Mouse (Mus musculus): ENCODE data around the gene Col20a1. TPM values are rescaled to one million over a fixed set of nuclear protein-coding genes. Genes with fewer than 3 reads are reported as not detected.

The Col20a1 gene
- 0.60 and 0.92 TPM in 2 replicates for total RNA-seq (2014; rRNA removed)
- 0.67 and 1.1 TPM in 2 replicates for polyA plus RNA-seq (2012; rRNA removed)

DNA sequence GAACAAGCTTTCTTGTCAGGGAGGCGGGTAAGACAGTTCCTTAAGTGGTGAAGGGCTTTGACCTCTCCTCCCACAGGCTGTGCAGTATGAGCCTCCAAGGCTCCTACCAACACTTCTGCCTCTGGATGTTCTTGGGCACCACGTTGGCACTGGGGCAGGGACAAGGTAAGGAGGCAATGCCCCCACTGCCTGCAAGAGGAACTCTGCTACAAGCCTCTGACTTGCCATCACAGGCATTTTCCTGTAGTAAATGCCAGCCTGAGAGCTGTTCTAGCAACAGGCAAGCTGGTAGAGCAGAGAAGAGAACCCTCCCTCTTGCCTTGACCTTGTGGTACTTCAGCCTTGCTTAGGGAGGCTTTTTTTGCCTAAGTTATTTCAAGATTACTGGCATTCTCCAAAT is at the start of gene Col20a1:
Gene Col20a1, plus strand, starts transcription at position 87 of the 400 bp plus-strand sequence.
- H3K79me2 ChIP-seq (ENCODE audit: control insufficient read depth, insufficient read depth, low read length): no peaks in the 10 kb centered on the region
- DNase-seq (ENCODE audit: extremely low read depth, low read depth, low spot score): no peak
- H3K4me1 ChIP-seq (ENCODE audit: control insufficient read depth, insufficient read depth, low read length): no peaks in the 10 kb centered on the region
- H3K27ac ChIP-seq (replicated peaks; ENCODE audit: insufficient read depth, low read depth, low read length): no peak within 1 kb of the TSS
- 0 out of 2 replicates have a peak, but pooled peaks cover 1% of the 10 kb centered on the region for H3K36me3 ChIP-seq (ENCODE audit: control insufficient read depth, insufficient read depth, low read length)
- H3K4me3 ChIP-seq (ENCODE audit: insufficient read depth, low read depth, low read length): no peak within 1 kb of the TSS
- H3K27me3 ChIP-seq (ENCODE audit: control insufficient read depth, insufficient read depth, low read length): no peaks in the 10 kb centered on the region
- WGBS: 57% methylated on average over 2 of the region's 2 CpGs
- TF ChIP-seq POLR2A (IDR thresholded peaks at IDR 0.05; ENCODE audit: extremely low read depth, insufficient read depth, low read length) (no peak), CTCF (IDR thresholded peaks at IDR 0.05; ENCODE audit: low read depth, low read length) (no peak)
- no peak within 1 kb of the TSS for H3K9ac ChIP-seq (ENCODE audit: low read depth, low read length)

DNA sequence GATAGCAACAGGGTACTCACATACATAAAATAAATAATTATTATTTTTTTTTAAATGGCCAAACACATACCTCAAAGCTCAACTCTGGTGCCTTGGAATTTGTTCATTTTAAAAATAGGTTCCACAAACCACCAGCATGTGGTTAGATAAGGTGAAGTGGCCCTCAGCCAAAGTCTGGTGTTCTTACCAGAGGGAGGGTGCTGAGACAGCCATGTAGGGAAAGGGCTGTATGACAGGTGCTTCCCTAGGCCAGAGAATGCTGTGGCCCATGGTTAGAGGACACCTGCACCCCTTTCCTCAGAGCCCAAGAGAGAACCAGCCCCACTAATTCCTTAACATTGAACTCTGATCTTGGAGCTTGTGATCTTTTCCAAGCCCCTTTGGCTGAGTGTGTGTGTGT is 46.1 kb upstream of the Col20a1 start:
- no peak overlapping the region for H3K9ac ChIP-seq (ENCODE audit: low read depth, low read length)
- no peaks in the 10 kb centered on the region for H3K27me3 ChIP-seq (ENCODE audit: control insufficient read depth, insufficient read depth, low read length)
- H3K27ac ChIP-seq (replicated peaks; ENCODE audit: insufficient read depth, low read depth, low read length): no peak overlapping the region
- H3K4me1 ChIP-seq (ENCODE audit: control insufficient read depth, insufficient read depth, low read length): no peaks in the 10 kb centered on the region
- no peak overlapping the region for H3K4me3 ChIP-seq (ENCODE audit: insufficient read depth, low read depth, low read length)
- DNase-seq (ENCODE audit: extremely low read depth, low read depth, low spot score): no peak
- TF ChIP-seq POLR2A (IDR thresholded peaks at IDR 0.05; ENCODE audit: extremely low read depth, insufficient read depth, low read length): no peak
- no peak for TF ChIP-seq CTCF (IDR thresholded peaks at IDR 0.05; ENCODE audit: low read depth, low read length)
- H3K79me2 ChIP-seq (ENCODE audit: control insufficient read depth, insufficient read depth, low read length): no peaks in the 10 kb centered on the region
- no peaks in the 10 kb centered on the region for H3K36me3 ChIP-seq (ENCODE audit: control insufficient read depth, insufficient read depth, low read length)

DNA sequence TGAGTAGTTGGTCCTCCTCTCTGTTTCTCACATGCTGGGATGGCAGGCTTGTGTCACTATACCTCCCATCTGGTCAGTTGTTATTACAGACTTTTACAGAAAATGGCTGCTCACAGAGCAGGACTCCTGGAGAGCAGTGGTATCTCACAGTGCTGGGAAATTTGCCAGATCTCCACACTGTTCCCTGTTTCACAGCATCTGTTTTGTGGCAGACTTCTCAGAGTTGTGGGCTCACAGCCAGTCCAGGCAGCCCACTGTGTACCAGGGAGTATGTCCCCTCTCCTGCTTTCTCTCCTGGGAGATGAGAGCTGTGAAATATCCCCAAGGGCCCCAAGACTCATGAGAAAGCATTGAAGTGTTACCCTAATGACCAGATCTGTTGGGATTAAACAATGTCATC is 44.5 kb upstream of the Col20a1 start:
- TF ChIP-seq CTCF (IDR thresholded peaks at IDR 0.05; ENCODE audit: low read depth, low read length) (no peak), POLR2A (IDR thresholded peaks at IDR 0.05; ENCODE audit: extremely low read depth, insufficient read depth, low read length) (no peak)
- H3K27ac ChIP-seq (replicated peaks; ENCODE audit: insufficient read depth, low read depth, low read length): no peak overlapping the region
- H3K4me3 ChIP-seq (ENCODE audit: insufficient read depth, low read depth, low read length): no peak overlapping the region
- no peaks in the 10 kb centered on the region for H3K4me1 ChIP-seq (ENCODE audit: control insufficient read depth, insufficient read depth, low read length)
- no peaks in the 10 kb centered on the region for H3K27me3 ChIP-seq (ENCODE audit: control insufficient read depth, insufficient read depth, low read length)
- no peaks in the 10 kb centered on the region for H3K79me2 ChIP-seq (ENCODE audit: control insufficient read depth, insufficient read depth, low read length)
- no peaks in the 10 kb centered on the region for H3K36me3 ChIP-seq (ENCODE audit: control insufficient read depth, insufficient read depth, low read length)
- H3K9ac ChIP-seq (ENCODE audit: low read depth, low read length): no peak overlapping the region
- no peak for DNase-seq (ENCODE audit: extremely low read depth, low read depth, low spot score)

DNA sequence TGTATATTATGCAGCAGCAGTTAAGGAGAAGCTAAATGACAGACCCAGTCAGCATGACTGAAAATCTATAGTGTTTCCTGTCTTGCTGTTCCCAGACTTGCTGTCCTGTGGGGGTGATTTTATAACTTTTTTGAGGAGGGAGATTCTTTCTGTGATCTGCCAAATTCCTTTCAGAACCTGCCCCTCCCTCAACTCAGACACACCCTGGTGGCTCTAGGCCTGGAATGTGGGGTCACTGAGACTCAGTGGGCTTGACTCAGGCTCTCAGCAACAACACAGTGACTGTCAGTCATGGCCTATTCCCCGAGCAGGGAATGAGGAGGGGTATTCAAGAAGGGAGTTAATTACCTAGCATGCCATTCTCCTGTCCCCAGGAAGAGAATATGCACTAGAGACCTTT is 36.4 kb upstream of the Col20a1 start:
- no peak overlapping the region for H3K4me3 ChIP-seq (ENCODE audit: insufficient read depth, low read depth, low read length)
- H3K4me1 ChIP-seq (ENCODE audit: control insufficient read depth, insufficient read depth, low read length): no peaks in the 10 kb centered on the region
- DNase-seq (ENCODE audit: extremely low read depth, low read depth, low spot score): no peak
- H3K79me2 ChIP-seq (ENCODE audit: control insufficient read depth, insufficient read depth, low read length): no peaks in the 10 kb centered on the region
- WGBS: 76% methylated on average over 1 of the region's 1 CpGs
- H3K36me3 ChIP-seq (ENCODE audit: control insufficient read depth, insufficient read depth, low read length): no peaks in the 10 kb centered on the region
- H3K27ac ChIP-seq (replicated peaks; ENCODE audit: insufficient read depth, low read depth, low read length): no peak overlapping the region
- H3K27me3 ChIP-seq (ENCODE audit: control insufficient read depth, insufficient read depth, low read length): no peaks in the 10 kb centered on the region
- no peak for TF ChIP-seq POLR2A (IDR thresholded peaks at IDR 0.05; ENCODE audit: extremely low read depth, insufficient read depth, low read length)
- no peak for TF ChIP-seq CTCF (IDR thresholded peaks at IDR 0.05; ENCODE audit: low read depth, low read length)
- no peak overlapping the region for H3K9ac ChIP-seq (ENCODE audit: low read depth, low read length)

DNA sequence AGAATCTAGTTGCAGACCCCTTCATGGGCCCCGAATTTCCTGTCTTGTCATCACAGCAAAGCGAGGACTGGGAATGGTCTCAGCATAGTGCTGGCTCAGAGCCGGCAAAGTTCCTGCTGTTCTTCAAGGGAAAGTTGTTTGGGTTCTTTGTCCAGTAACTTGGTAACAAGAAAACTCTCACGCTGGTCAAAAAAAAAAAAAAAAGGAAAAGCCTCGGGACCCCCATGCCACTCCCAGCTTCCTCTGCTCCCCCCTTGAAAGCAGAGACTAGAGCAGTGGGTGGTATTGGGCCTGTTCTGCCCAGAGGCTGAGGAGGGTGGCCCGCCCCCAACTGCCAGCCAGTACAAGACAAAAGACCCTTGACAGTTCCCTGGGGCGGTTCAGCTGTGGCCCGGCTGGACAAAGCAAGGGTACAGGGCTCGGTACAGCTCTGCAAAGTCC is 33.6 kb upstream of the Col20a1 start:
- no peak for DNase-seq (ENCODE audit: extremely low read depth, low read depth, low spot score)
- H3K27ac ChIP-seq (replicated peaks; ENCODE audit: insufficient read depth, low read depth, low read length): no peak overlapping the region
- no peaks in the 10 kb centered on the region for H3K36me3 ChIP-seq (ENCODE audit: control insufficient read depth, insufficient read depth, low read length)
- TF ChIP-seq POLR2A (IDR thresholded peaks at IDR 0.05; ENCODE audit: extremely low read depth, insufficient read depth, low read length) (no peak), CTCF (IDR thresholded peaks at IDR 0.05; ENCODE audit: low read depth, low read length) (no peak)
- H3K9ac ChIP-seq (ENCODE audit: low read depth, low read length): no peak overlapping the region
- 50% methylated on average over 9 of the region's 9 CpGs for WGBS
- 0 out of 2 replicates have a peak, but pooled peaks cover 3% of the 10 kb centered on the region for H3K27me3 ChIP-seq (ENCODE audit: control insufficient read depth, insufficient read depth, low read length)
- no peaks in the 10 kb centered on the region for H3K4me1 ChIP-seq (ENCODE audit: control insufficient read depth, insufficient read depth, low read length)
- no peaks in the 10 kb centered on the region for H3K79me2 ChIP-seq (ENCODE audit: control insufficient read depth, insufficient read depth, low read length)
- H3K4me3 ChIP-seq (ENCODE audit: insufficient read depth, low read depth, low read length): no peak overlapping the region

DNA sequence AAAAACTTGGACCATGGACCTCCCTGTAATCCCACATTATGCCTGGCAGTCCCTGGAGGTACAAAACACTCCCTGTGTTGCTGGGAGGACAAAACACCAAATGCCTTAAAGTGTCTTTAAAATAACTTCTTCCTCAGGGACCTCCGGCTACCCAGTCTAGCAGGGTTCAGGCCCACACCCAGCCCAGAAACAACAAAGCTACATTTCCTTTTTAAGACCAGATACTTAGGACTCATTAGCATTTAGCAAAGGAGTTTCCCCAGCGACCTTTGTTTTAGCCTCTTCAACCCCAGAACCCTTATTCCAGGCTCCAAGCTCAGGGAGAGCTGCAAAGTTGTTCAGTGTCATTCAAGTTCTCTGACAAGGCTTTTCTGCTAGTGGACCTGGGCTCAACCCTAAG is 32.7 kb upstream of the Col20a1 start:
- H3K27ac ChIP-seq (replicated peaks; ENCODE audit: insufficient read depth, low read depth, low read length): no peak overlapping the region
- H3K36me3 ChIP-seq (ENCODE audit: control insufficient read depth, insufficient read depth, low read length): no peaks in the 10 kb centered on the region
- H3K9ac ChIP-seq (ENCODE audit: low read depth, low read length): no peak overlapping the region
- no peak for TF ChIP-seq POLR2A (IDR thresholded peaks at IDR 0.05; ENCODE audit: extremely low read depth, insufficient read depth, low read length)
- DNase-seq (ENCODE audit: extremely low read depth, low read depth, low spot score): no peak
- no peaks in the 10 kb centered on the region for H3K4me1 ChIP-seq (ENCODE audit: control insufficient read depth, insufficient read depth, low read length)
- no peaks in the 10 kb centered on the region for H3K79me2 ChIP-seq (ENCODE audit: control insufficient read depth, insufficient read depth, low read length)
- H3K27me3 ChIP-seq (ENCODE audit: control insufficient read depth, insufficient read depth, low read length): 0 out of 2 replicates have a peak, but pooled peaks cover 3% of the 10 kb centered on the region
- H3K4me3 ChIP-seq (ENCODE audit: insufficient read depth, low read depth, low read length): no peak overlapping the region
- 61% methylated on average over 2 of the region's 2 CpGs for WGBS

Measured in liver, adult 2 months (tissue).